Mouse (Mus musculus) sigmoid colon, adult 10 weeks (tissue): ENCODE measurements around the gene Chd5. TPM values are rescaled to one million over a fixed set of nuclear protein-coding genes. Genes with fewer than 3 reads are reported as not detected.

Experiments used
- polyA plus RNA-seq: library from polyadenylated mRNA; stranded (reverse); fragments of 350-450 nt; fragmentation: Illumina TruSeq; extraction: RNeasy Lipid Tissue Mini Kit (QIAGEN cat#74804); gene quantifications from one replicate; pipeline ENCODE4 v1.2.3, GENCODE M21; 2014; ENCODE audit warnings: low read depth, low replicate concordance

The Chd5 gene
- polyA plus RNA-seq: 0.09 TPM

DNA sequence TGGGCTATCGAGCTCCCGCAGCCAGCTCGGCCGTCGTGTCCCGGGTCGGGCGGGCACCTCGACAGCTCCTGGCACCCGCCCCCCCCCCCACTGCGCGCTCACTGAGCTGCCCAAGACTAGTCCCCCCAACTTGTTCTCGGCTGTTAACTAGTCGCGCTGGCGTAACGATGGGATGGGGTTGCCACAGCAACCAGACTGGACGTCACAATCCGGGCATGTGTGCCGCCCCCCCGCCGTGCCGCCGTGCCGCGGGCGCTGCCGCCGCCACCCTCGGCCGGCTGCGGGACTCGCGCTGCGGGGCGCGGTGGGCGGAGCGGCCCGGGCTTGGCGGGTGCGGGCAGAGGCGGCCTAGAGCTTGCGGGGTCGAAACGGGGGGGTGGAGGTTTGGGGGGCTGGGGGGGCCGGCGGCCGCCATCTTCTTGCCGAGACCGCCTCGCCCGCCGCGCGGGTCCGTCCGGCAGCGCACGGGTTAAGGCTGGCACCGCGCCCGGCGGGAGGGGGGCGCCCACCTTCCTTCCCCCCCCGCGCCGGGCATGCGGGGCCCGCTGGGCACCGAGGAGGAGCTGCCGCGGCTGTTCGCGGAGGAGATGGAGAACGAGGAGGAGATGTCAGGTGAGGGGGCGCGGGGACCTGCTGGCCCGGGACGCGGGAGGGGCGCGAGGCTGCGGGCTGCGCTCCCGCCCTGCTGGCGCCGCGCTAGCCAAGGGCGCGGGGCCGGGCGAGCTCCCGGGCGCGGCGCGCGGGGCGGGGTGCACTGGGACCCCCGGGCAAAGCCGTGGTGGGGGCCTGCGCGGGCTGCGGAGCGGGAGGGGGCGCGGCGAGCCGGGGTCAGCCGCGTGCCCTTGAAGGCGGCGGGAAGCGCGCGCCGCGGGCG is at the start of gene Chd5:
Gene Chd5 (plus strand): TSS at position 233 of the 874 bp plus-strand sequence.

GRCm38 (mm10) chr4:152291562-152291961 is 46.9 kb upstream of the Chd5 start, which contains the start of gene Hes3:
TSS of gene Hes3 (minus strand) at chr4:152291662.

GRCm38 (mm10) chr4:152296874-152297861 is 41.3 kb upstream of the Chd5 start, which contains the start of gene Icmt:
TSS of gene Icmt (plus strand) at chr4:152297227.

DNA sequence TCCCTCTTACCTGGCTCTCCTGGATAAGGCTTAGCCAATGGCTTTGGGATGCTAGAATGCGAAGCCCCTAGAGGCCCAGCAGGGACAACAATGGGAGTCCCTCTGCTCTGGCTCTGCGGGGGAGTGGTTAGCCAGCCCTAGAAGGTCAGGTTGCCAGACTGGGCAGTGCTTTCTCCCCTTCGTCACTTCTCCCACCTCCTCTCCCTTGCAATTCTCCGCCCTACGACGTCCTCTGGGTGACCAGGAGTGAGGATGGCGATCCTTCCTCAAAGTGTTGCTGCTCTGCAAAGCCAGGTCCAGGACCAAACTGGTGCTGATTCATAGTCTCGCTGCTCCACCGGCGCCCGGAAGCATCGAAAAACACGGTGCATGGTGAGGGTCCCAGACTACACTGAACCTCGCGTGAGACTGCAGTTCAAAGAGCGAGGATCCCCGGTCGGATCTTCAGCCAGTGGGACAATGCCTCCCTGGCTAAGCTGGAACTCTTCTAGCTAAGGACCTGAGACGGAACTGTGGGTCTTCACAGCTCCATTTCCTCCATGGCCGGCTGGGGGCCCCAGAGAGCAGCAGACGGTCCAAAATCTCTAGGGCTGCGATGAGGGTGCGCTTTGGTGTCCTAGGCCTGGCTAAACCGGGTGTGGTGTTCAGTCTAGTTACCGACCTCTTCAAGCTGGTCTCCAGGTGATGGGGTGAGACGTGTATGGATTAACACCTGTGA is 19.8 kb upstream of the Chd5 start, which contains the start of gene Rnf207:
Gene Rnf207 (minus strand): TSS at position 477 of the 718 bp plus-strand sequence.

GRCm38 (mm10) chr4:152325574-152326411 is 12.7 kb upstream of the Chd5 start, which contains the start of gene Rpl22:
TSS of gene Rpl22 (plus strand) at chr4:152325742.

Other genes starting within 250 kb of the Chd5 start
- gene Tnfrsf25, start 222.7 kb upstream of the Chd5 start, polyA plus RNA-seq: not detected
- 4.1 TPM for gene Espn, start 186.3 kb upstream of the Chd5 start, polyA plus RNA-seq
- gene Hes2, start 179.8 kb upstream of the Chd5 start, polyA plus RNA-seq: 1.7 TPM
- 2.2 TPM for gene Acot7, start 160.5 kb upstream of the Chd5 start, polyA plus RNA-seq
- gene Gpr153, start 64.4 kb upstream of the Chd5 start, polyA plus RNA-seq: 2.1 TPM
- not detected for gene Hes3, start 47.0 kb upstream of the Chd5 start, polyA plus RNA-seq
- 9.4 TPM for gene Icmt, start 41.4 kb upstream of the Chd5 start, polyA plus RNA-seq
- 0.82 TPM for gene Rnf207, start 19.7 kb upstream of the Chd5 start, polyA plus RNA-seq
- 461 TPM for gene Rpl22, start 12.9 kb upstream of the Chd5 start, polyA plus RNA-seq
- not detected for gene Nphp4, start 138.1 kb downstream of the Chd5 start, polyA plus RNA-seq
- gene Kcnab2, start 139.2 kb downstream of the Chd5 start, polyA plus RNA-seq: 0.85 TPM